Mouse (Mus musculus): Measurements from ENCODE around the gene Cdk18. TPM values are rescaled to one million over a fixed set of nuclear protein-coding genes. Genes with fewer than 3 reads are reported as not detected.
A peak's percentile ranks its signal among the peaks of the same experiment; 100 is the strongest.

Gene Cdk18
- polyA plus RNA-seq, 1 experiment from 2014 or later = 3.7 TPM

- H3K27ac ChIP-seq (replicated peaks) = no peak overlapping the region
Measured at GRCm38 (mm10) chr1:132149410-132149809, 9.9 kb upstream of the Cdk18 start.

DNA sequence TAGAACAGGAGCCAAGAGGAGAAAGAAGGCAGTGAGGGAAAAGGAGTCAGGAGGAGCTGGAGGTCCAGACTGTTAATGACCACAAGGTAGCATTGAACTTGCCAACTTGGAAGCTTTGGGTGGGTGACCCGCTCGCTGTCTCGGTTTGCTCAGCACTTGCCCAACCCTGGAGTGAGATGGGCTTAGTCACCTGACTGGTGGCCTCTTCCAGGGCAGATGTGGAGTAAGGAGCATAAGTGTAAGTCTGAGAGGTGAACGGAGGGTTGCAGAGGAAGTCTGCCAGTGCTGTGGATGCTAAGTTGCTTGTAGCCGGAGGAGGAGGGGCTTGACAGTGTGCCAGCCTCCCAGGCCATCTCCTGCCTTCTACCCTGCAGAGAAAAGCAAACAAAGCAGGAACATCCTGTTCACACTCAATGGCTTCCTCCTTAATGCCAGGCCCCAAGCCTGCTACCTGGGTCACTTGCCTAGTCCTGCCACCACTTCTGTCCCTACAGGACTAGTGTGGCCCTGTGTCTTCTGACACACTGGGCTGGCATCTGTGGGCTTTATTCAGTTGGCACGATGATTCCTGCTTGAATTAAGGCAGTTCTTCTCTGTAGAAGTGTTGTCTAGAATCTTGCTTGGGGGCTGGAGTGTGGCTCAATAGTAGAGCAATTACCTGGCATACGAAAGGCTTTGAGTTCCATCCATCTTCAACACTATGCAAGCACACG is 6.6 kb upstream of the Cdk18 start:
- no peak overlapping the region for H3K27ac ChIP-seq (replicated peaks)
- no peaks in the 10 kb centered on the region for H3K36me3 ChIP-seq
- H3K27me3 ChIP-seq = peaks cover 7% of the 10 kb centered on the region; the same call in 1 of the 2 replicates
- H3K9me3 ChIP-seq (replicated peaks) = no peaks in the 10 kb centered on the region
- 82% methylated on average over 8 of the region's 8 CpGs for WGBS
- H3K9ac ChIP-seq = no peak overlapping the region
- no peak for ATAC-seq (ENCODE audit: insufficient number of reproducible peaks, low FRiP score, low TSS enrichment, low read depth)
- peaks cover 9% of the 10 kb centered on the region; the same call in 1 of the 2 replicates for H3K4me1 ChIP-seq
- no peak overlapping the region for H3K4me2 ChIP-seq (replicated peaks)
- H3K4me3 ChIP-seq (replicated peaks) = no peak overlapping the region

More at GRCm38 (mm10) chr1:132149410-132149809, 9.9 kb upstream of the Cdk18 start:
- Histone ChIP-seq H3K4me3 (replicated peaks) (no peak overlapping the region), H3K4me1 (peaks cover 19% of the 10 kb centered on the region), H3K27me3 (no peaks in the 10 kb centered on the region), H3K36me3 (no peaks in the 10 kb centered on the region), H3K9ac (no peak overlapping the region), H3K4me2 (replicated peaks) (no peak overlapping the region), H3K9me3 (replicated peaks) (no peaks in the 10 kb centered on the region)
- no peak for ATAC-seq (ENCODE audit: insufficient number of reproducible peaks, low FRiP score, low TSS enrichment, low read depth)
- 59% methylated on average over 2 of the region's 2 CpGs for WGBS

- H3K4me2 ChIP-seq (replicated peaks) = no peak overlapping the region
- ATAC-seq (ENCODE audit: insufficient number of reproducible peaks, low FRiP score, low TSS enrichment, low read depth) = no peak
- peaks cover 7% of the 10 kb centered on the region; the same call in 1 of the 2 replicates for H3K27me3 ChIP-seq
- H3K27ac ChIP-seq (replicated peaks) = no peak overlapping the region
- H3K4me3 ChIP-seq (replicated peaks) = no peak overlapping the region
- 76% methylated on average over 3 of the region's 3 CpGs for WGBS
- H3K36me3 ChIP-seq = no peaks in the 10 kb centered on the region
- H3K4me1 ChIP-seq = peaks cover 2% of the 10 kb centered on the region; the same call in 1 of the 2 replicates
- H3K9ac ChIP-seq = no peak overlapping the region
- H3K9me3 ChIP-seq (replicated peaks) = no peaks in the 10 kb centered on the region
Measured at GRCm38 (mm10) chr1:132144837-132145236, 5.4 kb upstream of the Cdk18 start.

- no peak overlapping the region for H3K4me2 ChIP-seq (replicated peaks)
- peaks cover 7% of the 10 kb centered on the region; the same call in 1 of the 2 replicates for H3K27me3 ChIP-seq
- ATAC-seq (ENCODE audit: insufficient number of reproducible peaks, low FRiP score, low TSS enrichment, low read depth) = no peak
- H3K9ac ChIP-seq = no peak overlapping the region
- H3K27ac ChIP-seq (replicated peaks) = no peak overlapping the region
- no peaks in the 10 kb centered on the region for H3K36me3 ChIP-seq
- peaks cover 8% of the 10 kb centered on the region; the same call in 1 of the 2 replicates for H3K4me1 ChIP-seq
- H3K4me3 ChIP-seq (replicated peaks) = no peak overlapping the region
- H3K9me3 ChIP-seq (replicated peaks) = no peaks in the 10 kb centered on the region
- WGBS = 26% methylated on average over 2 of the region's 2 CpGs
Measured at GRCm38 (mm10) chr1:132144223-132144622, 4.7 kb upstream of the Cdk18 start.

GRCm38 (mm10) chr1:132143730-132144129 is 4.2 kb upstream of the Cdk18 start:
- Histone ChIP-seq H3K36me3 (no peaks in the 10 kb centered on the region), H3K4me2 (replicated peaks) (no peak overlapping the region), H3K9me3 (replicated peaks) (no peaks in the 10 kb centered on the region), H3K27ac (replicated peaks) (no peak overlapping the region), H3K4me1 (peaks cover 13% of the 10 kb centered on the region; the same call in 1 of the 2 replicates), H3K4me3 (replicated peaks) (no peak overlapping the region), H3K27me3 (peaks cover 11% of the 10 kb centered on the region; the same call in 1 of the 2 replicates), H3K9ac (no peak overlapping the region)
- no peak for ATAC-seq (ENCODE audit: insufficient number of reproducible peaks, low FRiP score, low TSS enrichment, low read depth)
- 44% methylated on average over 4 of the region's 4 CpGs for WGBS

- Histone ChIP-seq H3K4me2 (replicated peaks) (no peak overlapping the region), H3K4me1 (peaks cover 19% of the 10 kb centered on the region; the same call in 1 of the 2 replicates), H3K4me3 (replicated peaks) (no peak overlapping the region), H3K27me3 (peaks cover 18% of the 10 kb centered on the region), H3K36me3 (no peaks in the 10 kb centered on the region), H3K27ac (replicated peaks) (no peak overlapping the region), H3K9me3 (replicated peaks) (no peaks in the 10 kb centered on the region), H3K9ac (no peak overlapping the region)
- WGBS = 70% methylated on average over 5 of the region's 5 CpGs
- ATAC-seq (ENCODE audit: insufficient number of reproducible peaks, low FRiP score, low TSS enrichment, low read depth) = no peak
Measured at GRCm38 (mm10) chr1:132143079-132143478, 3.6 kb upstream of the Cdk18 start.

DNA sequence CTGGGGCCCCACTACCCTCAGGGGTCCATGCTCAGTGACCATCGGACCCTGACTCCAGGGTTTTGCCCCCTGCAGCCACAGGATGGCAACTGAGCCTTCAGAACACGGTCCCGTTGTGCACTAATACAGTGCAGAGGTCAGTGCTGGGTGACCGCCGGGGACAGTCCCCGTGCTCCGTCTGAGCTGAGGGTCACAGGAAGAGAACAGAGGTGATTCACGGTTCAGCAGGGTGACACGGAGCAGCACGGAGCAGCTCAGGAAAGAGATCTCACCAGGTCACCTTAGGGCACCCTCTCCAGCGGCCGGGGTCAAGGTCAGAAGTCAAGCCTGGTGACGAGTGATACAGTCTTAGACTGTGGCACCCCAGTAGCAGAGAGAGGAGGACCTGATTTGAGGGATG is 2.3 kb upstream of the Cdk18 start:
- Histone ChIP-seq H3K27ac (replicated peaks) (no peak overlapping the region), H3K4me1 (peaks cover 19% of the 10 kb centered on the region; the same call in 1 of the 2 replicates), H3K9me3 (replicated peaks) (no peaks in the 10 kb centered on the region), H3K4me2 (replicated peaks) (no peak overlapping the region), H3K27me3 (peaks cover 19% of the 10 kb centered on the region), H3K4me3 (replicated peaks) (no peak overlapping the region), H3K9ac (no peak overlapping the region), H3K36me3 (no peaks in the 10 kb centered on the region)
- ATAC-seq (ENCODE audit: insufficient number of reproducible peaks, low FRiP score, low TSS enrichment, low read depth) = no peak
- 33% methylated on average over 13 of the region's 13 CpGs for WGBS

- Histone ChIP-seq H3K4me3 (replicated peaks) (no peak overlapping the region), H3K4me2 (replicated peaks) (no peak overlapping the region)
- WGBS = 32% methylated on average over 2 of the region's 2 CpGs
Measured at GRCm38 (mm10) chr1:132141166-132141565, 1.7 kb upstream of the Cdk18 start.

GRCm38 (mm10) chr1:132140574-132140973 is 1.1 kb upstream of the Cdk18 start:
- no peak for ATAC-seq (ENCODE audit: insufficient number of reproducible peaks, low FRiP score, low TSS enrichment, low read depth)
- Histone ChIP-seq H3K4me2 (replicated peaks) (no peak overlapping the region), H3K9me3 (replicated peaks) (no peaks in the 10 kb centered on the region), H3K4me1 (peaks cover 19% of the 10 kb centered on the region; the same call in 1 of the 2 replicates), H3K36me3 (no peaks in the 10 kb centered on the region), H3K4me3 (replicated peaks) (no peak overlapping the region), H3K27ac (replicated peaks) (no peak overlapping the region), H3K27me3 (peaks cover 19% of the 10 kb centered on the region), H3K9ac (no peak overlapping the region)
- WGBS = 61% methylated on average over 4 of the region's 4 CpGs

More at GRCm38 (mm10) chr1:132141166-132141565, 1.7 kb upstream of the Cdk18 start:
- Histone ChIP-seq H3K4me1 (peaks cover 19% of the 10 kb centered on the region; the same call in 1 of the 2 replicates), H3K36me3 (no peaks in the 10 kb centered on the region), H3K27me3 (peaks cover 19% of the 10 kb centered on the region), H3K9ac (no peak overlapping the region), H3K27ac (replicated peaks) (no peak overlapping the region), H3K9me3 (replicated peaks) (no peaks in the 10 kb centered on the region)
- no peak for ATAC-seq (ENCODE audit: insufficient number of reproducible peaks, low FRiP score, low TSS enrichment, low read depth)

- no peak for ATAC-seq (ENCODE audit: insufficient number of reproducible peaks, low FRiP score, low TSS enrichment, low read depth)
- Histone ChIP-seq H3K4me3 (replicated peaks) (no peak overlapping the region), H3K36me3 (no peaks in the 10 kb centered on the region), H3K27ac (replicated peaks) (no peak overlapping the region), H3K9ac (no peak overlapping the region), H3K4me2 (replicated peaks) (no peak overlapping the region), H3K9me3 (replicated peaks) (no peaks in the 10 kb centered on the region), H3K4me1 (peaks cover 19% of the 10 kb centered on the region; the same call in 1 of the 2 replicates), H3K27me3 (peaks cover 19% of the 10 kb centered on the region)
- WGBS = 61% methylated on average over 10 of the region's 10 CpGs
Measured at GRCm38 (mm10) chr1:132140171-132140570, 687 bp upstream of the Cdk18 start.

GRCm38 (mm10) chr1:132138576-132139415 is 688 bp downstream of the Cdk18 start:
- Histone ChIP-seq H3K27me3 (peaks cover 19% of the 10 kb centered on the region), H3K9me3 (replicated peaks) (no peaks in the 10 kb centered on the region), H3K36me3 (no peaks in the 10 kb centered on the region), H3K4me3 (replicated peaks) (peak overlapping the region; percentile 58), H3K4me1 (peaks cover 19% of the 10 kb centered on the region; the same call in 1 of the 2 replicates), H3K9ac (peak overlapping the region; percentile 16; the same call in 1 of the 2 replicates), H3K27ac (replicated peaks) (no peak overlapping the region), H3K4me2 (replicated peaks) (peak overlapping the region; percentile 94)
- whole genome bisulfite sequencing = 5% methylated on average over 35 of the region's 35 CpGs
- no peak for ATAC-seq (ENCODE audit: insufficient number of reproducible peaks, low FRiP score, low TSS enrichment, low read depth)
